Mouse (Mus musculus): Measurements from ENCODE around the gene Surf1. TPM values are rescaled to one million over a fixed set of nuclear protein-coding genes. Genes with fewer than 3 reads are reported as not detected.

The Surf1 gene
- polyA plus RNA-seq, 2 experiments = 51.2 to 69.1 TPM

GRCm38 (mm10) chr2:26951346-26951905 lies 35.1 kb upstream of the Surf1 start:
- Histone ChIP-seq H3K4me1 (ENCODE audit: control insufficient read depth, insufficient read depth, low read length) (no peaks in the 10 kb centered on the region), H3K27ac (replicated peaks; ENCODE audit: low read depth, low read length) (no peak overlapping the region), H3K4me2 (replicated peaks; ENCODE audit: low read depth, low read length, severe bottlenecking) (no peak overlapping the region), H3K9ac (ENCODE audit: low read depth, low read length, severe bottlenecking) (no peak overlapping the region), H3K9me3 (ENCODE audit: control insufficient read depth, low read length) (no peaks in the 10 kb centered on the region), H3K4me3 (replicated peaks; ENCODE audit: low read length) (no peak overlapping the region), H3K36me3 (ENCODE audit: control insufficient read depth, insufficient read depth, low read length) (peaks cover 64% of the 10 kb centered on the region), H3K27me3 (ENCODE audit: control insufficient read depth, insufficient read depth, low read length) (no peaks in the 10 kb centered on the region)
- ATAC-seq (ENCODE audit: low FRiP score, low read depth) (no peak), DNase-seq (ENCODE audit: low spot score) (no peak)
- WGBS = 84% methylated on average over 8 of the region's 8 CpGs
- TF ChIP-seq POLR2A (IDR thresholded peaks at IDR 0.05; ENCODE audit: borderline replicate concordance, extremely low read depth, insufficient read depth, insufficient read length) = no peak

- H3K36me3 ChIP-seq (ENCODE audit: control insufficient read depth, insufficient read depth, low read length) = peaks cover 54% of the 10 kb centered on the region
- H3K9me3 ChIP-seq (ENCODE audit: control insufficient read depth, low read length) = no peaks in the 10 kb centered on the region
- H3K27ac ChIP-seq (replicated peaks; ENCODE audit: low read depth, low read length) = no peak overlapping the region
- no peak for DNase-seq (ENCODE audit: low spot score)
- H3K4me1 ChIP-seq (ENCODE audit: control insufficient read depth, insufficient read depth, low read length) = no peaks in the 10 kb centered on the region
- H3K4me3 ChIP-seq (replicated peaks; ENCODE audit: low read length) = no peak overlapping the region
- no peak overlapping the region for H3K4me2 ChIP-seq (replicated peaks; ENCODE audit: low read depth, low read length, severe bottlenecking)
- H3K9ac ChIP-seq (ENCODE audit: low read depth, low read length, severe bottlenecking) = no peak overlapping the region
- TF ChIP-seq POLR2A (IDR thresholded peaks at IDR 0.05; ENCODE audit: borderline replicate concordance, extremely low read depth, insufficient read depth, insufficient read length) = no peak
- ATAC-seq (ENCODE audit: low FRiP score, low read depth) = no peak
- WGBS = 74% methylated on average over 2 of the region's 2 CpGs
- H3K27me3 ChIP-seq (ENCODE audit: control insufficient read depth, insufficient read depth, low read length) = no peaks in the 10 kb centered on the region
Observed at GRCm38 (mm10) chr2:26950411-26950810, 34.1 kb upstream of the Surf1 start.

- ATAC-seq (ENCODE audit: low FRiP score, low read depth) (no peak), DNase-seq (ENCODE audit: low spot score) (no peak)
- 83% methylated on average over 3 of the region's 3 CpGs for WGBS
- H3K4me1 ChIP-seq (ENCODE audit: control insufficient read depth, insufficient read depth, low read length) = no peaks in the 10 kb centered on the region
- no peak overlapping the region for H3K27ac ChIP-seq (replicated peaks; ENCODE audit: low read depth, low read length)
- no peak overlapping the region for H3K4me3 ChIP-seq (replicated peaks; ENCODE audit: low read length)
- H3K9me3 ChIP-seq (ENCODE audit: control insufficient read depth, low read length) = no peaks in the 10 kb centered on the region
- no peak overlapping the region for H3K4me2 ChIP-seq (replicated peaks; ENCODE audit: low read depth, low read length, severe bottlenecking)
- peaks cover 2% of the 10 kb centered on the region; the same call in 1 of the 2 replicates for H3K36me3 ChIP-seq (ENCODE audit: control insufficient read depth, insufficient read depth, low read length)
- no peak for TF ChIP-seq POLR2A (IDR thresholded peaks at IDR 0.05; ENCODE audit: borderline replicate concordance, extremely low read depth, insufficient read depth, insufficient read length)
- H3K27me3 ChIP-seq (ENCODE audit: control insufficient read depth, insufficient read depth, low read length) = no peaks in the 10 kb centered on the region
- no peak overlapping the region for H3K9ac ChIP-seq (ENCODE audit: low read depth, low read length, severe bottlenecking)
Observed at GRCm38 (mm10) chr2:26943253-26943652, 26.9 kb upstream of the Surf1 start.

- Histone ChIP-seq H3K4me2 (replicated peaks; ENCODE audit: low read depth, low read length, severe bottlenecking) (no peak overlapping the region), H3K36me3 (ENCODE audit: control insufficient read depth, insufficient read depth, low read length) (no peaks in the 10 kb centered on the region), H3K27me3 (ENCODE audit: control insufficient read depth, insufficient read depth, low read length) (no peaks in the 10 kb centered on the region), H3K9ac (ENCODE audit: low read depth, low read length, severe bottlenecking) (no peak overlapping the region), H3K9me3 (ENCODE audit: control insufficient read depth, low read length) (no peaks in the 10 kb centered on the region), H3K27ac (replicated peaks; ENCODE audit: low read depth, low read length) (no peak overlapping the region), H3K4me1 (ENCODE audit: control insufficient read depth, insufficient read depth, low read length) (no peaks in the 10 kb centered on the region), H3K4me3 (replicated peaks; ENCODE audit: low read length) (no peak overlapping the region)
- ATAC-seq (ENCODE audit: low FRiP score, low read depth) (no peak), DNase-seq (ENCODE audit: low spot score) (no peak)
- no peak for TF ChIP-seq POLR2A (IDR thresholded peaks at IDR 0.05; ENCODE audit: borderline replicate concordance, extremely low read depth, insufficient read depth, insufficient read length)
- 56% methylated on average over 5 of the region's 5 CpGs for WGBS
Observed at GRCm38 (mm10) chr2:26941539-26941938, 25.2 kb upstream of the Surf1 start.

- H3K4me3 ChIP-seq (replicated peaks; ENCODE audit: low read length) = no peak overlapping the region
- DNase-seq (ENCODE audit: low spot score) (no peak), ATAC-seq (ENCODE audit: low FRiP score, low read depth) (no peak)
- H3K4me1 ChIP-seq (ENCODE audit: control insufficient read depth, insufficient read depth, low read length) = peaks cover 9% of the 10 kb centered on the region
- WGBS = 53% methylated on average over 1 of the region's 1 CpGs
- no peak overlapping the region for H3K9ac ChIP-seq (ENCODE audit: low read depth, low read length, severe bottlenecking)
- no peaks in the 10 kb centered on the region for H3K27me3 ChIP-seq (ENCODE audit: control insufficient read depth, insufficient read depth, low read length)
- H3K36me3 ChIP-seq (ENCODE audit: control insufficient read depth, insufficient read depth, low read length) = peaks cover 4% of the 10 kb centered on the region; the same call in 1 of the 2 replicates
- H3K4me2 ChIP-seq (replicated peaks; ENCODE audit: low read depth, low read length, severe bottlenecking) = no peak overlapping the region
- H3K27ac ChIP-seq (replicated peaks; ENCODE audit: low read depth, low read length) = no peak overlapping the region
- no peaks in the 10 kb centered on the region for H3K9me3 ChIP-seq (ENCODE audit: control insufficient read depth, low read length)
- no peak for TF ChIP-seq POLR2A (IDR thresholded peaks at IDR 0.05; ENCODE audit: borderline replicate concordance, extremely low read depth, insufficient read depth, insufficient read length)
Observed at GRCm38 (mm10) chr2:26936425-26936824, 20.1 kb upstream of the Surf1 start.
